Mouse (Mus musculus) neutrophil, adult 59 days (primary cell): ENCODE results near the gene Ice1. TPM values are rescaled to one million over a fixed set of nuclear protein-coding genes. Genes with fewer than 3 reads are reported as not detected.

ENCODE experiments used
- total RNA-seq, 2 experiments: library from RNA; stranded (reverse); gene quantifications; 1 replicate in 1 of 2; 2 replicates in 1 of 2; pipeline ENCODE4 v1.2.4; 2023

Ice1 gene
- total RNA-seq: 10 to 100 TPM; 24.3 to 30.4 TPM

DNA sequence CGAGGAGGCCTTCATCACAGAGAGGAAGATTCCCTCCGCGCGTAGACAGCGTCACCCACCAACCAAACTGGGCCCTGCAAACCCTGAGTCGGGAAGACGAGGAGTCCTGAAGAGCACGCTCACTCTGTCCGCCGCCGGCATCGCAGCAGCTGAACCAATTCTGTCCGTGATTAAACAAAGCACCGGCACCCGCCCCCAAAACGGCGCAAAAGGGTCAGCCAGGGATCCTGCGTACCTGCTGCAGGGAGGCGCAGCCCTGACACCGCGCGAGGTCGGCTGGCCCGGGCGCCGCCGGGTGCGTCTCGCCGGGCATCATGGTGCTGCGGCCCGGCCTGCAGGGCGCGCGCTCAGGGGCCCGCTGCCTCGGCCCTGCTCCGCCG, at the start of gene Ice1:
TSS of gene Ice1 (minus strand) at position 353 of the 380 bp plus-strand sequence.

Other genes with a start within 250 kb of the Ice1 start
- not detected for gene Adamts16, start 204.2 kb upstream of the Ice1 start, total RNA-seq